Mouse (Mus musculus) mouse embryonic stem cell (cell line): ENCODE results near the gene Dab1.

Experiments used
- in situ Hi-C, 2 experiments: fragments of 300-500 bp; cut with MboI; formaldehyde crosslinking; loops; 1 replicate in 1 of 2; 3 replicates in 1 of 2; pipeline ENCODE4 v1.14.3; 2019 to 2020; ENCODE audit warnings: low sequenced_read_pairs in 2 of 2, low pct_unique_long_range_greater_than_20kb in 1 of 2, mixed read lengths in 1 of 2; ENCODE audit not compliant: unreplicated experiment in 1 of 2

Dab1 gene

GRCm38 (mm10) chr4:103912071-103912470 lies 292.9 kb downstream of the Dab1 start:
- in situ Hi-C loops: no loop called here

GRCm38 (mm10) chr4:103922431-103922931 lies 303.3 kb downstream of the Dab1 start:
- in situ Hi-C loops: no loop called here

- in situ Hi-C loops: no loop called here
Observed at GRCm38 (mm10) chr4:103926682-103927081, 307.5 kb downstream of the Dab1 start.

GRCm38 (mm10) chr4:103929631-103930030 lies 310.5 kb downstream of the Dab1 start:
- in situ Hi-C loops: no loop called here

- in situ Hi-C loops: no loop called here
Observed at GRCm38 (mm10) chr4:103934364-103934763, 315.2 kb downstream of the Dab1 start.

- in situ Hi-C loops: no loop called here
Observed at GRCm38 (mm10) chr4:103948255-103948654, 329.1 kb downstream of the Dab1 start.

- in situ Hi-C loops: no loop called here
Observed at GRCm38 (mm10) chr4:103953652-103954220, 334.6 kb downstream of the Dab1 start.

- in situ Hi-C loops: no loop called here
Observed at GRCm38 (mm10) chr4:103961134-103962049, 342.2 kb downstream of the Dab1 start.

- in situ Hi-C loops: no loop called here
Observed at GRCm38 (mm10) chr4:103969906-103970305, 350.7 kb downstream of the Dab1 start.

- in situ Hi-C loops: no loop called here
Observed at GRCm38 (mm10) chr4:103974536-103974935, 355.4 kb downstream of the Dab1 start.

- in situ Hi-C loops: no loop called here
Observed at GRCm38 (mm10) chr4:103974946-103975345, 355.8 kb downstream of the Dab1 start.

GRCm38 (mm10) chr4:103993884-103994283 lies 374.7 kb downstream of the Dab1 start:
- in situ Hi-C loops: no loop called here

GRCm38 (mm10) chr4:103994406-103994805 lies 375.2 kb downstream of the Dab1 start:
- in situ Hi-C loops: no loop called here

GRCm38 (mm10) chr4:104008406-104008805 lies 389.2 kb downstream of the Dab1 start:
- in situ Hi-C loops: no loop called here

- in situ Hi-C loops: no loop called here
Observed at GRCm38 (mm10) chr4:104011683-104012082, 392.5 kb downstream of the Dab1 start.

GRCm38 (mm10) chr4:104012150-104012549 lies 393.0 kb downstream of the Dab1 start:
- in situ Hi-C loops: no loop called here

GRCm38 (mm10) chr4:104025117-104025694 lies 406.0 kb downstream of the Dab1 start:
- in situ Hi-C loops: no loop called here

GRCm38 (mm10) chr4:104026834-104027233 lies 407.7 kb downstream of the Dab1 start:
- in situ Hi-C loops: no loop called here

- in situ Hi-C loops: no loop called here
Observed at GRCm38 (mm10) chr4:104027239-104027638, 408.1 kb downstream of the Dab1 start.
